Mouse (Mus musculus): ENCODE data around the gene Pard3. TPM values are rescaled to one million over a fixed set of nuclear protein-coding genes. Genes with fewer than 3 reads are reported as not detected.

The Pard3 gene
- polyA plus RNA-seq, 1 experiment from 2014 or later, result 14.6 TPM

GRCm38 (mm10) chr8:127608541-127609270 lies 545.0 kb downstream of the Pard3 start:
- Histone ChIP-seq H3K4me2 (ENCODE audit: low read length) (no peak overlapping the region), H3K36me3 (ENCODE audit: control insufficient read depth, insufficient read depth, low read length) (0 out of 2 replicates have a peak, but pooled peaks cover 2% of the 10 kb centered on the region), H3K27ac (ENCODE audit: low read length) (no peak overlapping the region), H3K4me3 (ENCODE audit: low read depth, low read length) (no peak overlapping the region), H3K27me3 (ENCODE audit: control insufficient read depth, insufficient read depth, low read depth, low read length) (no peaks in the 10 kb centered on the region), H3K4me1 (ENCODE audit: control insufficient read depth, insufficient read depth, low read length) (no peaks in the 10 kb centered on the region), H3K9ac (ENCODE audit: low read depth, low read length) (no peak overlapping the region), H3K9me3 (replicated peaks; ENCODE audit: control insufficient read depth, low read length, poor library complexity, severe bottlenecking) (no peaks in the 10 kb centered on the region)
- 80% methylated on average over 7 of the region's 7 CpGs for WGBS
- no peak for ATAC-seq

- no peak overlapping the region for H3K9ac ChIP-seq (ENCODE audit: low read depth, low read length)
- H3K27ac ChIP-seq (ENCODE audit: low read length), result no peak overlapping the region
- no peak overlapping the region for H3K4me2 ChIP-seq (ENCODE audit: low read length)
- 0 out of 2 replicates have a peak, but pooled peaks cover 2% of the 10 kb centered on the region for H3K36me3 ChIP-seq (ENCODE audit: control insufficient read depth, insufficient read depth, low read length)
- no peaks in the 10 kb centered on the region for H3K4me1 ChIP-seq (ENCODE audit: control insufficient read depth, insufficient read depth, low read length)
- no peaks in the 10 kb centered on the region for H3K9me3 ChIP-seq (replicated peaks; ENCODE audit: control insufficient read depth, low read length, poor library complexity, severe bottlenecking)
- ATAC-seq, result no peak
- no peaks in the 10 kb centered on the region for H3K27me3 ChIP-seq (ENCODE audit: control insufficient read depth, insufficient read depth, low read depth, low read length)
- 74% methylated on average over 10 of the region's 10 CpGs for WGBS
- no peak overlapping the region for H3K4me3 ChIP-seq (ENCODE audit: low read depth, low read length)
These were observed 545.6 kb downstream of the Pard3 start for GRCm38 (mm10) chr8:127609316-127609715.

- Histone ChIP-seq H3K4me1 (ENCODE audit: control insufficient read depth, insufficient read depth, low read length) (no peaks in the 10 kb centered on the region), H3K9me3 (replicated peaks; ENCODE audit: control insufficient read depth, low read length, poor library complexity, severe bottlenecking) (no peaks in the 10 kb centered on the region), H3K9ac (ENCODE audit: low read depth, low read length) (no peak overlapping the region), H3K4me3 (ENCODE audit: low read depth, low read length) (no peak overlapping the region), H3K27me3 (ENCODE audit: control insufficient read depth, insufficient read depth, low read depth, low read length) (no peaks in the 10 kb centered on the region), H3K4me2 (ENCODE audit: low read length) (no peak overlapping the region), H3K36me3 (ENCODE audit: control insufficient read depth, insufficient read depth, low read length) (0 out of 2 replicates have a peak, but pooled peaks cover 2% of the 10 kb centered on the region), H3K27ac (ENCODE audit: low read length) (no peak overlapping the region)
- WGBS, result 84% methylated on average over 4 of the region's 4 CpGs
- no peak for ATAC-seq
These were observed 550.5 kb downstream of the Pard3 start for GRCm38 (mm10) chr8:127614206-127614605.

- Histone ChIP-seq H3K27me3 (ENCODE audit: control insufficient read depth, insufficient read depth, low read depth, low read length) (no peaks in the 10 kb centered on the region), H3K4me1 (ENCODE audit: control insufficient read depth, insufficient read depth, low read length) (no peaks in the 10 kb centered on the region), H3K27ac (ENCODE audit: low read length) (no peak overlapping the region), H3K4me3 (ENCODE audit: low read depth, low read length) (no peak overlapping the region), H3K36me3 (ENCODE audit: control insufficient read depth, insufficient read depth, low read length) (no peaks in the 10 kb centered on the region), H3K9ac (ENCODE audit: low read depth, low read length) (no peak overlapping the region), H3K9me3 (replicated peaks; ENCODE audit: control insufficient read depth, low read length, poor library complexity, severe bottlenecking) (no peaks in the 10 kb centered on the region), H3K4me2 (ENCODE audit: low read length) (no peak overlapping the region)
- no peak for ATAC-seq
- 88% methylated on average over 2 of the region's 2 CpGs for WGBS
These were observed 553.0 kb downstream of the Pard3 start for GRCm38 (mm10) chr8:127616681-127617080.

- H3K4me2 ChIP-seq (ENCODE audit: low read length), result no peak overlapping the region
- H3K4me1 ChIP-seq (ENCODE audit: control insufficient read depth, insufficient read depth, low read length), result no peaks in the 10 kb centered on the region
- no peaks in the 10 kb centered on the region for H3K36me3 ChIP-seq (ENCODE audit: control insufficient read depth, insufficient read depth, low read length)
- 91% methylated on average over 3 of the region's 3 CpGs for WGBS
- H3K9ac ChIP-seq (ENCODE audit: low read depth, low read length), result no peak overlapping the region
- no peak overlapping the region for H3K27ac ChIP-seq (ENCODE audit: low read length)
- H3K4me3 ChIP-seq (ENCODE audit: low read depth, low read length), result no peak overlapping the region
- H3K27me3 ChIP-seq (ENCODE audit: control insufficient read depth, insufficient read depth, low read depth, low read length), result no peaks in the 10 kb centered on the region
- H3K9me3 ChIP-seq (replicated peaks; ENCODE audit: control insufficient read depth, low read length, poor library complexity, severe bottlenecking), result no peaks in the 10 kb centered on the region
- no peak for ATAC-seq
These were observed 558.4 kb downstream of the Pard3 start for GRCm38 (mm10) chr8:127622137-127622536.

GRCm38 (mm10) chr8:127638232-127639087 lies 574.8 kb downstream of the Pard3 start:
- Histone ChIP-seq H3K4me1 (ENCODE audit: control insufficient read depth, insufficient read depth, low read length) (no peaks in the 10 kb centered on the region), H3K9me3 (replicated peaks; ENCODE audit: control insufficient read depth, low read length, poor library complexity, severe bottlenecking) (no peaks in the 10 kb centered on the region), H3K4me3 (ENCODE audit: low read depth, low read length) (no peak overlapping the region), H3K27me3 (ENCODE audit: control insufficient read depth, insufficient read depth, low read depth, low read length) (no peaks in the 10 kb centered on the region), H3K9ac (ENCODE audit: low read depth, low read length) (no peak overlapping the region), H3K27ac (ENCODE audit: low read length) (no peak overlapping the region), H3K36me3 (ENCODE audit: control insufficient read depth, insufficient read depth, low read length) (no peaks in the 10 kb centered on the region), H3K4me2 (ENCODE audit: low read length) (no peak overlapping the region)
- no peak for ATAC-seq
- 89% methylated on average over 9 of the region's 9 CpGs for WGBS

GRCm38 (mm10) chr8:127639088-127639453 lies 575.4 kb downstream of the Pard3 start:
- H3K4me3 ChIP-seq (ENCODE audit: low read depth, low read length), result no peak overlapping the region
- no peak overlapping the region for H3K27ac ChIP-seq (ENCODE audit: low read length)
- no peaks in the 10 kb centered on the region for H3K36me3 ChIP-seq (ENCODE audit: control insufficient read depth, insufficient read depth, low read length)
- no peaks in the 10 kb centered on the region for H3K9me3 ChIP-seq (replicated peaks; ENCODE audit: control insufficient read depth, low read length, poor library complexity, severe bottlenecking)
- H3K4me1 ChIP-seq (ENCODE audit: control insufficient read depth, insufficient read depth, low read length), result no peaks in the 10 kb centered on the region
- no peak for ATAC-seq
- H3K4me2 ChIP-seq (ENCODE audit: low read length), result no peak overlapping the region
- H3K9ac ChIP-seq (ENCODE audit: low read depth, low read length), result no peak overlapping the region
- H3K27me3 ChIP-seq (ENCODE audit: control insufficient read depth, insufficient read depth, low read depth, low read length), result no peaks in the 10 kb centered on the region
- 96% methylated on average over 4 of the region's 4 CpGs for WGBS

- 99% methylated on average over 3 of the region's 3 CpGs for WGBS
- no peak overlapping the region for H3K27ac ChIP-seq (ENCODE audit: low read length)
These were observed 591.9 kb downstream of the Pard3 start for GRCm38 (mm10) chr8:127655559-127655958.

More at GRCm38 (mm10) chr8:127655559-127655958, 591.9 kb downstream of the Pard3 start:
- Histone ChIP-seq H3K4me1 (ENCODE audit: control insufficient read depth, insufficient read depth, low read length) (no peaks in the 10 kb centered on the region), H3K4me3 (ENCODE audit: low read depth, low read length) (no peak overlapping the region), H3K36me3 (ENCODE audit: control insufficient read depth, insufficient read depth, low read length) (no peaks in the 10 kb centered on the region), H3K4me2 (ENCODE audit: low read length) (no peak overlapping the region), H3K27me3 (ENCODE audit: control insufficient read depth, insufficient read depth, low read depth, low read length) (no peaks in the 10 kb centered on the region), H3K9ac (ENCODE audit: low read depth, low read length) (no peak overlapping the region), H3K9me3 (replicated peaks; ENCODE audit: control insufficient read depth, low read length, poor library complexity, severe bottlenecking) (no peaks in the 10 kb centered on the region)
- ATAC-seq, result no peak
